Mouse (Mus musculus): ENCODE measurements at regions not wholly inside any gene's neighbourhood (a gene's known extent, or its start where the extent isn't known, plus 50 kb on each side); places are given as distances from the start of the nearest gene placed in this dataset.

GRCm38 (mm10) chr5:118869330-118869729, 308.9 kb downstream of the Med13l start:
- TF ChIP-seq POLR2A (IDR thresholded peaks at IDR 0.05; ENCODE audit: extremely low read depth, insufficient read depth, low read length) = no peak
- TF ChIP-seq CTCF (IDR thresholded peaks at IDR 0.05; ENCODE audit: extremely low read depth, insufficient read depth, low read length) = no peak
